Mouse (Mus musculus) stomach, postnatal 0 days (tissue): ENCODE data around the gene Nap1l5. TPM values are rescaled to one million over a fixed set of nuclear protein-coding genes. Genes with fewer than 3 reads are reported as not detected.
A peak's percentile ranks its signal among the peaks of the same experiment; 100 is the strongest.

Experiments used
- ATAC-seq: fragments of 200-750 bp; cut with Nextera tagmentation; 2 replicates; pipeline ENCODE4 v1.8.0; 2017; ENCODE audit not compliant: low FRiP score, low TSS enrichment
- DNase-seq: peaks from one replicate; pipeline ENCODE4 v3.0.0-alpha.2; 2016; ENCODE audit warnings: low spot score
- H3K27ac ChIP-seq: fragments of 300-500 bp; sonication (generic); replicated peaks from 2 replicates; pipeline ENCODE4 v1.5.1; 2014; ENCODE audit warnings: mild to moderate bottlenecking, control low read depth
- H3K27me3 ChIP-seq: fragments of 300-500 bp; sonication (generic); 2 replicates; pipeline ENCODE4 v1.6.1; 2014; ENCODE audit warnings: low read length; ENCODE audit not compliant: control insufficient read depth, insufficient read depth
- H3K36me3 ChIP-seq: fragments of 300-500 bp; sonication (generic); 2 replicates; pipeline ENCODE4 v1.6.1; 2014; ENCODE audit warnings: low read length, mixed read lengths; ENCODE audit not compliant: control insufficient read depth, insufficient read depth
- H3K4me1 ChIP-seq: fragments of 300-500 bp; sonication (generic); replicated peaks from 2 replicates; pipeline ENCODE4 v1.6.1; 2014; ENCODE audit warnings: antibody characterized with exemption; ENCODE audit not compliant: control insufficient read depth, insufficient read depth
- H3K4me2 ChIP-seq: fragments of 300-500 bp; sonication (generic); replicated peaks from 2 replicates; pipeline ENCODE4 v1.6.1; 2014; ENCODE audit warnings: low read depth, mild to moderate bottlenecking, control low read depth, moderate library complexity
- H3K4me3 ChIP-seq: fragments of 300-500 bp; sonication (generic); 2 replicates; pipeline ENCODE4 v1.5.1; 2014; ENCODE audit warnings: low read depth, low read length, control low read depth
- H3K9ac ChIP-seq: fragments of 300-500 bp; sonication (generic); 2 replicates; pipeline ENCODE4 v1.6.1; 2014; ENCODE audit warnings: mild to moderate bottlenecking, low read length, control low read depth, mixed read lengths
- H3K9me3 ChIP-seq: fragments of 300-500 bp; sonication (generic); 2 replicates; pipeline ENCODE4 v1.6.1; 2016; ENCODE audit warnings: low read length; ENCODE audit not compliant: control insufficient read depth
- CTCF ChIP-seq: IDR thresholded peaks from 2 replicates; pipeline ENCODE4 v1.5.1; 2016; ENCODE audit warnings: antibody characterized with exemption, low read depth, mild to moderate bottlenecking, moderate library complexity
- EP300 ChIP-seq: optimal IDR thresholded peaks from 2 replicates; pipeline ENCODE3; 2016; ENCODE audit warnings: antibody characterized with exemption
- WGBS: fragments of 180-500 bp; shearing (Covaris S2); extraction: QIAGEN DNeasy Blood & Tissue Kit; methylation state at CpG from one replicate; pipeline ENCODE4 v1.1.7; 2014; 5-methylcytosine and 5-hydroxymethylcytosine counted together
- polyA plus RNA-seq: library from polyadenylated mRNA; unstranded; fragments of >200 nt; fragmentation: Nextera tagmentation; extraction: Ambion mirVana; gene quantifications from 2 replicates; pipeline ENCODE4 v1.2.1, GENCODE M21; 2015

Nap1l5 gene
- polyA plus RNA-seq, 1 experiment from 2014 or later = 7.5 TPM

GRCm38 (mm10) chr6:58903171-58903570 is 3.7 kb downstream of the Nap1l5 start:
- WGBS = 45% methylated on average over 8 of the region's 8 CpGs
- no peak overlapping the region for H3K4me2 ChIP-seq

GRCm38 (mm10) chr6:58900536-58900935 is 6.3 kb downstream of the Nap1l5 start:
- 72% methylated on average over 7 of the region's 7 CpGs for WGBS
- Histone ChIP-seq H3K27me3 (no peaks in the 10 kb centered on the region), H3K36me3 (no peaks in the 10 kb centered on the region), H3K4me1 (no peaks in the 10 kb centered on the region), H3K9me3 (no peaks in the 10 kb centered on the region), H3K4me3 (no peak overlapping the region), H3K9ac (no peak overlapping the region), H3K4me2 (no peak overlapping the region), H3K27ac (no peak overlapping the region)
- peak; percentile 76; the same call in 1 of the 2 replicates for ATAC-seq
- DNase-seq = peak; percentile 38
- TF ChIP-seq CTCF (no peak), EP300 (no peak)

More at GRCm38 (mm10) chr6:58903171-58903570, 3.7 kb downstream of the Nap1l5 start:
- no peak overlapping the region for H3K9ac ChIP-seq
- no peak overlapping the region for H3K27ac ChIP-seq
- H3K27me3 ChIP-seq = no peaks in the 10 kb centered on the region
- no peaks in the 10 kb centered on the region for H3K36me3 ChIP-seq
- H3K4me1 ChIP-seq = no peaks in the 10 kb centered on the region
- no peak overlapping the region for H3K4me3 ChIP-seq
- DNase-seq (no peak), ATAC-seq (no peak)
- no peaks in the 10 kb centered on the region for H3K9me3 ChIP-seq
- TF ChIP-seq EP300 (no peak), CTCF (no peak)

GRCm38 (mm10) chr6:58899076-58899475 is 7.8 kb downstream of the Nap1l5 start:
- DNase-seq = no peak
- Histone ChIP-seq H3K9me3 (no peaks in the 10 kb centered on the region), H3K4me2 (no peak overlapping the region)

GRCm38 (mm10) chr6:58896648-58897047 is 10.2 kb downstream of the Nap1l5 start:
- ATAC-seq (no peak), DNase-seq (no peak)
- WGBS = 84% methylated on average over 3 of the region's 3 CpGs
- Histone ChIP-seq H3K36me3 (no peaks in the 10 kb centered on the region), H3K4me2 (no peak overlapping the region), H3K27me3 (no peaks in the 10 kb centered on the region), H3K9ac (no peak overlapping the region), H3K4me3 (no peak overlapping the region), H3K27ac (no peak overlapping the region), H3K4me1 (no peaks in the 10 kb centered on the region), H3K9me3 (no peaks in the 10 kb centered on the region)
- TF ChIP-seq CTCF = no peak
- TF ChIP-seq EP300 = no peak

More at GRCm38 (mm10) chr6:58899076-58899475, 7.8 kb downstream of the Nap1l5 start:
- Histone ChIP-seq H3K9ac (no peak overlapping the region), H3K27me3 (no peaks in the 10 kb centered on the region), H3K36me3 (no peaks in the 10 kb centered on the region), H3K27ac (no peak overlapping the region), H3K4me1 (no peaks in the 10 kb centered on the region), H3K4me3 (no peak overlapping the region)
- WGBS = 87% methylated on average over 3 of the region's 3 CpGs
- ATAC-seq = no peak
- TF ChIP-seq EP300 (no peak), CTCF (no peak)

- Histone ChIP-seq H3K27me3 (no peaks in the 10 kb centered on the region), H3K36me3 (no peaks in the 10 kb centered on the region), H3K4me1 (no peaks in the 10 kb centered on the region), H3K9ac (no peak overlapping the region), H3K27ac (no peak overlapping the region), H3K4me2 (no peak overlapping the region), H3K4me3 (no peak overlapping the region), H3K9me3 (no peaks in the 10 kb centered on the region)
- TF ChIP-seq CTCF = no peak
- no peak for TF ChIP-seq EP300
- DNase-seq (no peak), ATAC-seq (no peak)
- 76% methylated on average over 4 of the region's 4 CpGs for WGBS
Observed at GRCm38 (mm10) chr6:58894994-58895393, 11.9 kb downstream of the Nap1l5 start.

GRCm38 (mm10) chr6:58893307-58893706 is 13.6 kb downstream of the Nap1l5 start:
- no peak overlapping the region for H3K27ac ChIP-seq
- no peak overlapping the region for H3K4me2 ChIP-seq
- H3K9me3 ChIP-seq = no peaks in the 10 kb centered on the region
- H3K9ac ChIP-seq = no peak overlapping the region
- whole genome bisulfite sequencing = 86% methylated on average over 6 of the region's 6 CpGs
- ATAC-seq (no peak), DNase-seq (no peak)
- TF ChIP-seq CTCF = no peak
- TF ChIP-seq EP300 = no peak
- no peaks in the 10 kb centered on the region for H3K4me1 ChIP-seq
- H3K27me3 ChIP-seq = no peaks in the 10 kb centered on the region
- no peaks in the 10 kb centered on the region for H3K36me3 ChIP-seq
- H3K4me3 ChIP-seq = no peak overlapping the region
